Mouse (Mus musculus): ENCODE measurements around the gene Cks1b.

DNA sequence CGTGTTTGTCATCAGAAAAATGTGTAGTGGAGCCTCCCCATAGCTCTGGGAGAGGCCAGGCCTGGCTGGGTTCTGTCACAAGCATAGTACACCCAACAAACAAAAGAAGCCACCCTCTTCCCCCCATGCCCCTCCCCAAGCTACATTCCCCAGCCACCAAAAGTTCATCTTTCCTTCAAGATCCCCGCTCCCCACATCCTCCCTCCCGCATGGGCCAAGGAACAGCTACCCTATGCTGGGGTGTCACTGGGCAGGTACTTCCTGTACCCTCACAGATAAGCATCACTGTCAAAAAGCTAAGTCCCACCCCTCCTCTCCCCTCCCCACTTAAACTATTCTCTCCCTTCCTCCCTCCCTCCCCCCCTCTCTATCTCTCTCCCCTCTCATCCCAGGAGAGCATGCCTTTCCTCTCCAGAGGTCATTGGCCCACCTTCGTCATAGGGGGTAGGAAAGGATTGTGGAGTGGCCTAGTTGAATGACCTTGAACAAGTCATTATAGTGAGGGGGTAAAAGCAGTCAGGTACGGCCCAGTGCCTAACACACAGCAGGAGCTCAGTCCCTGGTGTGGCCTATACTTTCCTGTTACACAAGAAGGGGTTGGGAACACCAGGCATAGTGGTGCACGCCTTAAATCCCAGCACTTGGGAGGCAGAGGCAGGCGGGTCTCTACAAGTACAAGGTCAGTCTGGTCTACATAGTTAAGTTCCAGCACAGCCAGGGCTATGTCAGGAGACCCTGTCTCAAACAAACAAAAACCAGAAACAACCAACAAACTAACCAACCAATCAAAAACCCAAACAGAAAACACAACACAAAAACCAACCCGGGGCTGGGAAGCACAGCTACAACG, 35.9 kb downstream of the Cks1b start:
- no peak for TF ChIP-seq CTCF (conservative IDR thresholded peaks at IDR 0.05; ENCODE audit: low read length)
- TF ChIP-seq POU5F1 (IDR thresholded peaks at IDR 0.05; ENCODE audit: borderline replicate concordance, low read length), result no peak
- peak; percentile 30; the same call in 1 of the 2 replicates for TF ChIP-seq NANOG (IDR thresholded peaks at IDR 0.05; ENCODE audit: borderline replicate concordance, low read length)
